Mouse (Mus musculus) heart, adult 2 months (tissue): Measurements from ENCODE around the gene Serpini1.

Experiments
- CTCF ChIP-seq: fragments of 200-600 bp; IDR thresholded peaks from 2 replicates; pipeline ENCODE4 v1.8.1; 2022; ENCODE audit warnings: antibody characterized with exemption, mild to moderate bottlenecking, moderate library complexity
- EP300 ChIP-seq: fragments of 200-500 bp; IDR thresholded peaks from 2 replicates; pipeline ENCODE4 v1.6.1; 2011; ENCODE audit warnings: low read depth, low read length, control low read depth; ENCODE audit not compliant: insufficient read depth

DNA sequence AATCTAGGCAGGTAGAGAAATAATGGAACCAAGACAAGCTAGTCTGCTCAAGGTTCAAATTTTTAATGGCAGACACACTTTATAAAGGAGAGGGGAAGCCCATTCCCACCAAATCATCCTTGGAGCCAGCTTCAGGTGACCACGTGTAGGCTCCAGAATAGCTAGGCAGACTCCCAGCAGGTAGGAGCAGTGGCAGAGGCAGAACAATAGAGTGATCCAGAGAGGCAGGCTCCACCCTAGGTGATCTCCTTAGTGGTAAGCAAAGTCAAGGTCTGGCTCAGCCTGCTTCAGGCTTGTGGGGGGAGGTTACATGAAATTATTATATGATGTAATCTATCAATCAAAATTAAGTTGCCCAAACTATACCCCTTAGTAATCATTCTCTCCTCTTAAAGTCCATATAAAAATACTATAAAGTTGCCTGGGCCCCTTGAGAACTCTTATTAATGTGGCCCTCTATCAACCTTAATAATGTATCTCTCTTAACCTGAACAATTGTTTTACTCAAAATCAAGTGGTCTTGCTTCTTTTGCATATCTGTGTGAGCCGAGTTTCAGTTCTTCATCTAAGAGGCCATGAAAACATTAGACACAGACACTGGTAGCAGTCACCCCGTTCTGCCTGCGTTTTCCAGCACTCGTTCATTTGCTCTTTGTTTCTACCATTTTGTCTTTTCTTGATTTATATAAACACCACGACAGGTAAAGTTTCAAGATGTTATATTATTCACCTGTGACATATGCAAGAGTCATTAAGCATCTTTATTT, 98.4 kb downstream of the Serpini1 start:
- TF ChIP-seq CTCF (no peak), EP300 (no peak)
